Mouse (Mus musculus): ENCODE measurements at regions not wholly inside any gene's neighbourhood (a gene's known extent, or its start where the extent isn't known, plus 50 kb on each side); places are given as distances from the start of the nearest gene placed in this dataset.

GRCm38 (mm10) chr15:96944741-96945140, 111.0 kb downstream of the Slc38a4 start:
- TF ChIP-seq GATA1 (IDR thresholded peaks at IDR 0.05; ENCODE audit: low read length), result no peak

GRCm38 (mm10) chr15:96942651-96943050, 113.1 kb downstream of the Slc38a4 start:
- no peak for TF ChIP-seq GATA1 (IDR thresholded peaks at IDR 0.05; ENCODE audit: low read length)

GRCm38 (mm10) chr15:96938406-96938805, 117.3 kb downstream of the Slc38a4 start:
- no peak for TF ChIP-seq GATA1 (IDR thresholded peaks at IDR 0.05; ENCODE audit: low read length)

GRCm38 (mm10) chr15:96937623-96938022, 118.1 kb downstream of the Slc38a4 start:
- TF ChIP-seq GATA1 (IDR thresholded peaks at IDR 0.05; ENCODE audit: low read length), result no peak

- no peak for TF ChIP-seq GATA1 (IDR thresholded peaks at IDR 0.05; ENCODE audit: low read length)
These were observed 118.9 kb downstream of the Slc38a4 start for GRCm38 (mm10) chr15:96936705-96937346.

- no peak for TF ChIP-seq GATA1 (IDR thresholded peaks at IDR 0.05; ENCODE audit: low read length)
These were observed 119.5 kb downstream of the Slc38a4 start for GRCm38 (mm10) chr15:96936216-96936615.

- TF ChIP-seq GATA1 (IDR thresholded peaks at IDR 0.05; ENCODE audit: low read length), result no peak
These were observed 122.3 kb downstream of the Slc38a4 start for GRCm38 (mm10) chr15:96933451-96933850.

GRCm38 (mm10) chr15:96930531-96930930, 125.2 kb downstream of the Slc38a4 start:
- no peak for TF ChIP-seq GATA1 (IDR thresholded peaks at IDR 0.05; ENCODE audit: low read length)

GRCm38 (mm10) chr15:96929788-96930187, 126.0 kb downstream of the Slc38a4 start:
- TF ChIP-seq GATA1 (IDR thresholded peaks at IDR 0.05; ENCODE audit: low read length), result no peak

- TF ChIP-seq GATA1 (IDR thresholded peaks at IDR 0.05; ENCODE audit: low read length), result no peak
These were observed 127.1 kb downstream of the Slc38a4 start for GRCm38 (mm10) chr15:96928692-96929091.

- no peak for TF ChIP-seq GATA1 (IDR thresholded peaks at IDR 0.05; ENCODE audit: low read length)
These were observed 128.1 kb downstream of the Slc38a4 start for GRCm38 (mm10) chr15:96927674-96928073.

- no peak for TF ChIP-seq GATA1 (IDR thresholded peaks at IDR 0.05; ENCODE audit: low read length)
These were observed 129.1 kb downstream of the Slc38a4 start for GRCm38 (mm10) chr15:96926660-96927059.

- TF ChIP-seq GATA1 (IDR thresholded peaks at IDR 0.05; ENCODE audit: low read length), result no peak
These were observed 139.2 kb downstream of the Slc38a4 start for GRCm38 (mm10) chr15:96916586-96916985.

- no peak for TF ChIP-seq GATA1 (IDR thresholded peaks at IDR 0.05; ENCODE audit: low read length)
These were observed 140.2 kb downstream of the Slc38a4 start for GRCm38 (mm10) chr15:96915544-96915943.

- no peak for TF ChIP-seq GATA1 (IDR thresholded peaks at IDR 0.05; ENCODE audit: low read length)
These were observed 140.8 kb downstream of the Slc38a4 start for GRCm38 (mm10) chr15:96914988-96915387.

GRCm38 (mm10) chr15:96905520-96905919, 150.2 kb downstream of the Slc38a4 start:
- no peak for TF ChIP-seq GATA1 (IDR thresholded peaks at IDR 0.05; ENCODE audit: low read length)

- TF ChIP-seq GATA1 (IDR thresholded peaks at IDR 0.05; ENCODE audit: low read length), result no peak
These were observed 152.3 kb downstream of the Slc38a4 start for GRCm38 (mm10) chr15:96903461-96903860.

- no peak for TF ChIP-seq GATA1 (IDR thresholded peaks at IDR 0.05; ENCODE audit: low read length)
These were observed 153.0 kb downstream of the Slc38a4 start for GRCm38 (mm10) chr15:96902781-96903180.
